Mouse (Mus musculus) kidney, postnatal 4 days (tissue): Measurements from ENCODE around the gene Csf2rb2.
A peak's percentile ranks its signal among the peaks of the same experiment; 100 is the strongest.
"Not testable (repeated sequence)": the region's sequence is repeated elsewhere in the genome, so short reads cannot be mapped to it uniquely, and the experiment has no call there.

Source experiments
- DNase-seq, 2 experiments: peaks; one replicate each; pipeline ENCODE4 v3.0.0; 2021; ENCODE audit warnings: mixed read lengths in 2 of 2

Csf2rb2 gene

DNA sequence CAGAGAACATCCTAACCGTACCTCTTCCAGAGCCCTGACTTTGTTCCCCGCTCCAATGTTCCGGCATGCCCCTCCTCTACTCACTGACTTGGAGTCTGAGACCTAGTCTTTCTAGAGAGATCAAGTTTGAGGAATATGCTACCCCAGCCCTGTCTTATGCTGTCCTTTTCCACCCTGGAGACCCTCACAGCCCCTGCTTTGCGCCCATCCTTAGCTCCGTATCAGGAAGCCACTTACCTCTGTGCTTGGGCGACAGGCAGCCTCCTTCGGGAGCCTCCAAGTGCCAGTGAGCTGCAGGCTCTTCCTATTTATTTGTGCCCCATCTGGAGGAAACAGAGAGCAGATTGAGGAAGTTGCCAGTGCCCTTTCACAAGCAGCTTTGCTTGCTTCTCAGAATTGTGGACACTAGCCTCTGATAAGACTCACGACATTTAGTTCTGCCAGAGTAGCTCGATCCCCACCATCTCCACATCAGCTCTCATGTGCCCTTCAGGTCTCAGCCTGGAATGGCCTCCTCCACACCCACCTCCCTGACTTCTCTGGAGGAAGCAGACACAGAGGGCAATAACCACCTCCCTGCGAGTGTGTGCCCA lies at the start of gene Csf2rb2:
Gene Csf2rb2, minus strand, starts transcription at position 381 of the 593 bp plus-strand sequence.
- DNase-seq: no peak

- DNase-seq: peak; percentile 74 to 79
Measured at GRCm38 (mm10) chr15:78354958-78355357, 49.4 kb upstream of the Csf2rb2 start.

- no peak for DNase-seq
Measured at GRCm38 (mm10) chr15:78351586-78352165, 46.2 kb upstream of the Csf2rb2 start.

DNA sequence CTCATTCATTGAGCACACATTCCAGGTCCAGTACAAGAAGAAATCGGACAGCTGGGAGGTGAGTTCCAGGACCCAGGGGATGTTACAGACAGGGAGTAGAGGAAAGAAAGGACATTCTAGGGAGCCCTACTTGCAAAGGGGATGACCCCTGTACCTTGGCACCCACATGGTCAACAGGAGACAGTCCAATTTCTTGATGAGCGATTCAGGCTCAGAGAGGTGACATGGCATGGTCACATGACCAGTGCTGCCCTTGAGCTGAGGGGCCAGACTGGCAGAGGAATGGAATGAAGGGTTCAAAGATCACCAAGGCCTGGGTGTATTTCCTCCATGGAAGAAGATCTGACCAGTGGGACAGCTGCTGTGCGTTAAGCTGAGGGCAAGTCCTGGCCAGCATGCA lies 39.0 kb upstream of the Csf2rb2 start:
- peak in 1 of 2 experiments; percentile 10 for DNase-seq

DNA sequence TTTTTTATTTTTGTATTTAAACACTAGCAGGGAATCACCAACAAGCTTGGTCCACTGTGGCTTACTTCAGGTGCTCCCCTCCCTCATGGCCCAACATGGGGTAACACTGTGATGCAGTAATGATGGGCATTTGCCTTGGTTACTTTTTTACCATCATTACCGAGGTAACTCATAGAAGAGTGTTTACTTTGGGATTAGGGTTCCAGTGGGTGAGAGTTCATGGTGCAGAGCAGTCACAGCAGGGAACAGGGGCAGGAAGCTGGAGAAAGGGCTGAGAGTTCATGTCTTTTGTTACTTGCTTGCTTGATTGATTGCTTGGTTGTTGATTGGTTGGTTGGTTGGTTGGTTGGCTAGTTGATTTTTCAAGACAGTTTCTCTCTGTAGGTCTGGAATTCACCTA lies 38.2 kb upstream of the Csf2rb2 start:
- DNase-seq: no peak

DNA sequence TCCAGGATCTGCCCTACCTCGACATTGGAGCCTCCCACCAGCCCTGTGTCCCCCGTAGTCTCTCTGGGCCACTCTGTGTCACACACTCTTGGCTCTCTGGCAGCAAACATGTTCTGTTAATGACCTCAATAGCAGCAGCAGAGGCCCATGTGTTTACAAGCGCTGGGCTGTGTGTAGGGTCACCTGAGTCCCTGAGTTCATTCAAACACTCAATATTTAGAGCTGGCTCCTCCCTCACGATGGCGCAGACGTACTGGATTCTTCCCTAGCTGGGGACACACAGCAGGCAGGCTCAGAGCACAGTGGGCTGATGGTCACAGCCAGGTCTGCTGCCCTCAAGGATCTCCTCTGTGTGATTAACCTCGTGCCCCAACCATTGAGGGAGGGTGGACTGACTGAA lies 35.4 kb upstream of the Csf2rb2 start:
- DNase-seq: not testable (repeated sequence)

- peak; percentile 67 to 74 for DNase-seq
Measured at GRCm38 (mm10) chr15:78339627-78340423, 34.3 kb upstream of the Csf2rb2 start.

GRCm38 (mm10) chr15:78334380-78334779 lies 28.9 kb upstream of the Csf2rb2 start:
- DNase-seq: no peak

DNA sequence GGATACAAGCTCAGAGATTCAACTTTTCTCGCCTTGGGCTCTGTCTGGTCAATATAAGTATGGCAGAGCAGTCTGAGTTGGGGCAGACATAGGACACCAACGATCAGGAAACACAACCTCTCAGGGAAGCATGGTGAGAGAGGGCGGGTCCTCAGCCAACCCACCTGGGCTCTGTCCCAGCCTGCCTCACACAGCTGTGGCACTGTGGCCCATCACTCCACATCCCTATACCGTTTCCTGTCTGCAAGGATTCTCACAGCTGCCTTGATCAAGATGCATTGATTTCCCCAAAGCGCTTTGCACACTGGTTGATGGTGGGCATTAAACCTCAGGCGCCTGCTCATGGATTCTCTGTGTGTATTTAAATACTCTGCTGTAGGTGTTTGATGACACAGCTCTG lies 27.5 kb upstream of the Csf2rb2 start:
- no peak for DNase-seq

GRCm38 (mm10) chr15:78331523-78332340 lies 26.2 kb upstream of the Csf2rb2 start:
- DNase-seq: no peak

GRCm38 (mm10) chr15:78330706-78331105 lies 25.2 kb upstream of the Csf2rb2 start:
- DNase-seq: no peak

- not testable (repeated sequence) for DNase-seq
Measured at GRCm38 (mm10) chr15:78329972-78330371, 24.5 kb upstream of the Csf2rb2 start.

DNA sequence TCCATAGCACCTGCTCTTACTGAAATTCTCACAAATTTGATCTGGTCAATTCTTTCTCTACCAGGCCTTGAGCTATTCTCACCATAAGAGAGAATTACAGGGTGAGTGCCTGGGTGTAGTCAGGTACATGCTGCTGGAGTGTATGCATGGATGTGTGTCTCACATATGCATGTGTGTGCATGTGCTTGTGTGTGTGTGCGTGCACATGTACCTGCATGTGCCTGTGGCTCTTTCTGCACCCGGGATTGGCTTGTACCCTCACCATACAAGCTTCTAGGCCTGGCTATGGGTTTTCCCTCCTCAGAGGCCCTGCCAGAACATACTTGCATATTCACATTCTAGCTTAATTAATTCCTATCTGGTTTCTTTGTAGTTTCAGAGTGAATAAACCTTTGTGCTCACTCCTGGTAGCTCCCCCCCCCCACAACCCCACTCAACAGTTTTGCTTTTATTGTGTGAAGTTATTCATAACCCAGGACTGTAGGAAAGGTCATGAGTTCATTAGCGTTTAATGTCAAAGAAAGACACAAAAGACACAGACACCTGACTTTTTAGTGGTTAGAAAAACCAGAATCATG lies 23.1 kb upstream of the Csf2rb2 start:
- DNase-seq: no peak

DNA sequence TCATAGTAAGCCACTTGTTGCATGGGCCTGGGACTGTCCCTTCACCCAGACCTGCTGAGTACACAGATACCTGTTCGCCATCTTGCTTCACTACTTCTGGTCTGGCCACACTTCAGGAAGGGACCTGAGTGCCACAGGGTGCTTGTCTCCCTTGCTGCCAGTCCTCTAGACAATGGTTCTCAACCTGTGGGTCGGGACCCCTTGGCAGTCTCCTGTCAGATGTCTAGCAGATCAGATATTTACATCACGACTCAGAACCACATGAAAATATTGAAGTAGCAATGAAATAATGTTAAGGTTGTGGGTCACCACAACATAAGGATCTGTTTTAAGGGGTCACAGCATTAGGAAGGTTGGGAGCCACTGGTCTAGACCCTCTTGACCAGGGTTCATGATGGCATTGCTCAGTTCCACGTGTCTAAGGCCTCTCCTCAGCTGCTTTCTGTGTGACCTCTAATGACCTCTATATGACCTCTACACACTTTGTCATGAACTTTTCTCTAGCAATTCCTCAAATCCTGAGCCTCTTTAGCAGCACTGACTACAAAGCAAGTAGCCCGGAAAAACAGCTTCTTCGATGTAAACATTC lies 22.3 kb upstream of the Csf2rb2 start:
- not testable (repeated sequence) for DNase-seq

DNA sequence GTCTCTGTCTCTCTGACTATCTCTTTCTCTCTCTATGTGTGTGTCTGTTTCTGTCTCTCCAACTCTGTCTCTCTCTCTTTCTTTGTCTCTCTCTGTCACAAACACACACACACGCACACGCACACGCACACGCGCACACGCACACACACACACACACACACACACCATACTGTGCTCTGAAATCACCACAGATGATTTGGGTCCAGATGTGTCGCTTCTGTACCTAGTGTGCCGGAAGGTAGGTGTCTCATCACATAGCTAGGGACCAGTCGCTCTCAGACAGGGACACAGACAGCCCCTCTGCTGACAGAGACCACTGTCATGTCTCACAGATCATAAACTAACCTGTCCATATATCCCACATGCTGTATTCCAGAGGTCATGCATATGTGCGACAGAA lies 21.2 kb upstream of the Csf2rb2 start:
- DNase-seq: no peak

- DNase-seq: no peak
Measured at GRCm38 (mm10) chr15:78325671-78326339, 20.3 kb upstream of the Csf2rb2 start, which contains the start of gene Csf2rb. Csf2rb (plus strand) TSS chr15:78325752.

- DNase-seq: no peak
Measured at GRCm38 (mm10) chr15:78324294-78324693, 18.8 kb upstream of the Csf2rb2 start.

DNA sequence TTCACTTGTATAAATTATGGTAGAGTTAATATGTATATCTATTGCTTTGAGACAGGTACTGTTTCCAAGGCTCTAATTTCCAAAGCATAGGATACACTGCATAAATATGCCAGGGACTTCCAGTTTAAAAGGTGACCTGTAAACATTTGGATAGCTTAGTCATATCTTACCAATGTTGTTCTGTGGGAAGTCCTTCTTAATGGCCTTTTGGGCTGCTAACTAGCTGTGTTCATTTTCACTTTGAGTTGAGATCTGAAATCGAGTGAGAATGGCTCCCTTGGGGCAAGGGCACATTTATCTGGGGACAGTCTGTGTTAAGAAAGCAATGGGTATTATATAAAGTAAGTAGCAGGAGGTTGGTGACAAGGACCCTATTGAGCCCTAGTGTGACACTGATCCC lies 17.8 kb upstream of the Csf2rb2 start:
- no peak for DNase-seq

GRCm38 (mm10) chr15:78320825-78321496 lies 15.4 kb upstream of the Csf2rb2 start:
- DNase-seq: peak; percentile 87 to 89

- DNase-seq: not testable (repeated sequence)
Measured at GRCm38 (mm10) chr15:78318338-78319171, 13.0 kb upstream of the Csf2rb2 start.
